Mouse (Mus musculus): Measurements from ENCODE around the gene Helz. TPM values are rescaled to one million over a fixed set of nuclear protein-coding genes. Genes with fewer than 3 reads are reported as not detected.
A peak's percentile ranks its signal among the peaks of the same experiment; 100 is the strongest.
"Not testable (repeated sequence)": the region's sequence is repeated elsewhere in the genome, so short reads cannot be mapped to it uniquely, and the experiment has no call there.

Helz gene
- polyA plus RNA-seq, 1 experiment from 2014 or later = 20.6 TPM

DNA sequence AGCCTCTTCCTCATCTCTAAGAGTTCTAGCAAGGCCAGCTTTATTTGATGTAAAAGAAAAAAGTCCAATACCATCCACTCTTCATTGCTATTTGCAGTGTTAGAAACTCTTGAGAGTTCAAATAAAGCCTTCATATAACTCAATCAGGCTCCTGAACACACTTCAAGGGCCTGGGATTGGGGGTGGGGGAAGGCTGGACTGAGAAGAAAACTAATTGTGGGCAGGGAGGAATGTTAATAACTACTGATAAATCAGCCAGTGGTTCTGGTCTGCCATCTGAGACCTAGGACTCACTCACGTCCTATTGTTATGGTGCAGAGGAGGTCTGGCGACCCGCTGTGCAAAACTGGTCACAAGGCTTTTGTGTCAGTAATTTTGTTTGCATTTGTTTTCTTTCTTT is 20.1 kb upstream of the Helz start:
- 27% methylated on average over 3 of the region's 3 CpGs for WGBS
- Histone ChIP-seq H3K4me1 (replicated peaks) (peaks cover 13% of the 10 kb centered on the region), H3K27me3 (ENCODE audit: insufficient read depth, poor library complexity, severe bottlenecking) (no peaks in the 10 kb centered on the region), H3K27ac (0 out of 2 replicates have a peak overlapping the region, but pooled peaks have one; percentile 45), H3K4me3 (no peak overlapping the region), H3K36me3 (no peaks in the 10 kb centered on the region), H3K9me3 (no peaks in the 10 kb centered on the region)
- DNase-seq (ENCODE audit: low spot score) = no peak

DNA sequence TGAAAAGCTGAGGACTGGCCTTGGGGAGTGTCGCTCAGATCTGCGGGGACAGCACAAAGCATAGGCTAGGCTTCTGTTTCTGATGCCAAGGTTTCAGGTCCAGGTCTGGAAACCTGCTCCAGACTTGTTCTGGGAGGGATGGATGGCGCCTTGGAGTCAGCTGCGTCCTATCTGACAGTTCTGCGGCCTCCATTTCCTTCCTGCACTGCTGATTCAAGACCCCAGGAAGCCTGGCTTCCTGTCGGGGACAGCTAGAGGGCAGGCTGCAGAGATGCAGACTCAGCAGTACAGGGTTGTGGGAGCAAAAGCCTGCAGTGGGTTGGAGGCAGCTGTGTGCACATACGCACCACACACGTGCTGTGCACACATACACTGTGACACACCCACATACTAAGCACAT is 18.4 kb upstream of the Helz start:
- H3K36me3 ChIP-seq = no peaks in the 10 kb centered on the region
- H3K4me1 ChIP-seq (replicated peaks) = peaks cover 13% of the 10 kb centered on the region
- no peaks in the 10 kb centered on the region for H3K9me3 ChIP-seq
- no peak overlapping the region for H3K4me3 ChIP-seq
- WGBS = 41% methylated on average over 8 of the region's 8 CpGs
- no peak overlapping the region for H3K27ac ChIP-seq
- H3K27me3 ChIP-seq (ENCODE audit: insufficient read depth, poor library complexity, severe bottlenecking) = no peaks in the 10 kb centered on the region
- DNase-seq (ENCODE audit: low spot score) = no peak

DNA sequence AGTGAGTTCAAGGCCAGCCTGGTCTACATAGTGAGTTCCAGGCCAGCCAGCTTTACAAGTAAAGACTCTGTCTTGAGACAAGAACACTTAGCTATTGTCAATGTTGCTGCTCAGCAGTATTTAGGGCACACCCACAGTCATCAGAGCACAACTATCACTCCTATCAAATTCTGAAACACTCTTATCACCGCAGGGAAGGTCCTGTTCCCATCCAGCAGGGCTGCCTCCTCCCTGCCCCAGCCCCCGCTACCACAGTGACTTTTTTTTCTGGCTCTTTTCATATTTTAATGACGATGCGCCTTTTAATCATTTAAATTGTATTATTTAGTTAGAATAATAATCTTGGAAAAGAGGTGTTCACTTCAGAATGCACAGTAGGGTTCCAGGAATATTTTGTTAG is 16.3 kb upstream of the Helz start:
- Histone ChIP-seq H3K4me1 (replicated peaks) (peaks cover 13% of the 10 kb centered on the region), H3K27ac (no peak overlapping the region), H3K4me3 (no peak overlapping the region), H3K27me3 (ENCODE audit: insufficient read depth, poor library complexity, severe bottlenecking) (no peaks in the 10 kb centered on the region), H3K9me3 (no peaks in the 10 kb centered on the region), H3K36me3 (no peaks in the 10 kb centered on the region)
- WGBS = 68% methylated on average over 4 of the region's 4 CpGs
- no peak for DNase-seq (ENCODE audit: low spot score)

DNA sequence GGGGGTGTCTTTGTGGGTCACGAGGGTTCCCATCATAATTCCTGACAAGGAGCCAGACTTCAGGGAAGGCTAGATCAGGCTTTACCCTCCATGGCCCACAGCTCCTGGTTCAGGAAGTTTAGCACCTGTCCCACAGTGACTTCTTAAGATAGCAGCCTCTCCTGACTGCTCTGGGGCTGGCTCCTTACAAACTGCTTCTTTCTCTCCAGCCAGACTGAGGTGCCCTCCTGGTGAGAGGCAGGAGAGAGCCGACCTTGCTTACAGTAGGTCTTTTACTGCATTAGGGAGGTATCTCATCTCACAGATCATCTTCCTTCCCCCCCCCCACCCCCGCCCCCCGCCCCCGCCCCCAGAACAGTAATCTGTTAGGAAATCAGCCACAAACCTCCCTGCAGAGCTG is 15.5 kb upstream of the Helz start:
- Histone ChIP-seq H3K36me3 (no peaks in the 10 kb centered on the region), H3K4me1 (replicated peaks) (peaks cover 9% of the 10 kb centered on the region), H3K27me3 (ENCODE audit: insufficient read depth, poor library complexity, severe bottlenecking) (no peaks in the 10 kb centered on the region), H3K27ac (no peak overlapping the region), H3K4me3 (no peak overlapping the region), H3K9me3 (no peaks in the 10 kb centered on the region)
- 41% methylated on average over 5 of the region's 5 CpGs for WGBS
- DNase-seq (ENCODE audit: low spot score) = no peak

DNA sequence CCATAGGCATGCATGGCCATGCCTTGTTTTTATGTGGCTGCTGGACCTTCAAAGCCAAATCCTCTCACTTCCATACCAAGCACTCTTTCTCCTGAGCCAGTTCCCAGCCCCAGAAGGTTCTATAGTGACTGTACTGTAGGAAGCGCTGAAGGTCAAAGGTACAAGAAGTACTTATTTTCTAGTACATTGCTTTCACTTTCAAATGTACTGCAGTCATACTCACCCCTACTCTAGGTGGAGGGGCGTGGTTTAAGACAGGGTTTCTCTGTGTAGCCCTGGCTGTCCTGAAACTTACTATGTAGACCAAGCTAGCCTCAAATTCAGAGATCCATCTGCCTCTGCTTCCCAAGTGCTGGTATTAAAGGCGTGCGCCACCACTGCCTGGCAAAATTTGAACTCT is 8.7 kb upstream of the Helz start:
- Histone ChIP-seq H3K4me3 (no peak overlapping the region), H3K36me3 (no peaks in the 10 kb centered on the region), H3K27ac (no peak overlapping the region), H3K27me3 (ENCODE audit: insufficient read depth, poor library complexity, severe bottlenecking) (no peaks in the 10 kb centered on the region), H3K9me3 (no peaks in the 10 kb centered on the region), H3K4me1 (replicated peaks) (no peaks in the 10 kb centered on the region)
- 93% methylated on average over 4 of the region's 4 CpGs for WGBS
- no peak for DNase-seq (ENCODE audit: low spot score)

DNA sequence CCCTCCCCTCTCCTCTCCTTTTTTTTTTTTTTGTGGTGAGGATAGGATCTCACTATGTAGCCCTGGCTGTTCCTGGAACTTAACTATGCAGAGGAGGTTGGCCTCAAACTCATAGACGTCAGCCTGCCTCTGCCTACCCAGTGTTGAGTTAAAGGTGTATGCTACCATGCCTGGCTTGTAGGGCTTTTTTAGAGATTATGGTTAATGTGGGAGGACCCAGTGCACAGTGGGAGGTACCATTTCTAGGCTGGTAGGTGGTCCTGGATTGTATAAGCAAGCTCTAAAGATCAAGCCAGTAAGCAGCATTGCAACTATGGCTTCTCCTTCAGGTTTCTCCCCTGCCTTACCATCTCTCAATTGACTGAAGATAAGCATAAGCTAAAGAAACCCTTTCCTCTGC is 7.4 kb upstream of the Helz start:
- WGBS = 41% methylated on average over 1 of the region's 1 CpGs
- no peaks in the 10 kb centered on the region for H3K9me3 ChIP-seq
- no peak overlapping the region for H3K4me3 ChIP-seq
- DNase-seq (ENCODE audit: low spot score) = no peak
- H3K27ac ChIP-seq = no peak overlapping the region
- H3K36me3 ChIP-seq = no peaks in the 10 kb centered on the region
- H3K27me3 ChIP-seq (ENCODE audit: insufficient read depth, poor library complexity, severe bottlenecking) = no peaks in the 10 kb centered on the region
- H3K4me1 ChIP-seq (replicated peaks) = no peaks in the 10 kb centered on the region

DNA sequence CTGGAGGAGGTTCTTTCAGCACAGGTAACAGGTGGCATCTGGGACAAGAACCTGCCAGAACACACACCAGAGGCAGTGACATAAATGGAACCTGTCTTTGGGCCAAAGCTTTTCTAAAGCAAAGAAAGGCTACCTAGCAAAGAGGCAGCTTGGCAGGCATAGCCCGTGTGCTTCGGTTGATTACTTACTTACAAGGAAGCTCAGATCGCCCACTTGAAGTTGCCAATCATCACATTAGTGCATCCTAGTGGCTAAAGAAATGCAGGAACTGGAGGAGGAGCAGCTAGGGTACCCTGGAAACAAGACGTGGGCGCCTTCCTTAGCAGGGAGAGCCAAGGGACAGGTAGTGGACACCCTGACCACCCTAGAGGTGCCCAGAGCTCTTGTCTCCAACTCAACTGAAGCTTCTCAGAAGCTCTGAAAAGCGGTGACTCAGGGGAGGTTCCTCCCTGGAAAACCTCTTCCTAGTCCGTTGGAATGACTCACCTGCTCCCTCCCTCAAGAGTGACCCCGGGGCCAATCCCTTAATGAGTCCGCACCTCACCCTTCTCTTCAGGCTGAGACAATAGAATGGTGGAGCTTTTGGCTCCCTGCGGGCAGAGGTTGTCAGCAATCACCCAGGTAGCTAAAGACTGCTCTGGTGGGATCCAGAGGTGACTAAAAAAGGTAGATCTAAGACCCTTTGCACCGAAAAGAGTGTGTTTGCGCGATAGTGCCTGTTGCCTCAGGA is 1.8 kb upstream of the Helz start:
- Histone ChIP-seq H3K27me3 (ENCODE audit: insufficient read depth, poor library complexity, severe bottlenecking) (peaks cover 7% of the 10 kb centered on the region; the same call in 1 of the 2 replicates), H3K9me3 (no peaks in the 10 kb centered on the region), H3K4me3 (peak overlapping the region; percentile 87), H3K36me3 (peaks cover 17% of the 10 kb centered on the region), H3K4me1 (replicated peaks) (peaks cover 22% of the 10 kb centered on the region), H3K27ac (peak overlapping the region; percentile 90)
- no peak for DNase-seq (ENCODE audit: low spot score)
- WGBS = 24% methylated on average over 13 of the region's 13 CpGs

DNA sequence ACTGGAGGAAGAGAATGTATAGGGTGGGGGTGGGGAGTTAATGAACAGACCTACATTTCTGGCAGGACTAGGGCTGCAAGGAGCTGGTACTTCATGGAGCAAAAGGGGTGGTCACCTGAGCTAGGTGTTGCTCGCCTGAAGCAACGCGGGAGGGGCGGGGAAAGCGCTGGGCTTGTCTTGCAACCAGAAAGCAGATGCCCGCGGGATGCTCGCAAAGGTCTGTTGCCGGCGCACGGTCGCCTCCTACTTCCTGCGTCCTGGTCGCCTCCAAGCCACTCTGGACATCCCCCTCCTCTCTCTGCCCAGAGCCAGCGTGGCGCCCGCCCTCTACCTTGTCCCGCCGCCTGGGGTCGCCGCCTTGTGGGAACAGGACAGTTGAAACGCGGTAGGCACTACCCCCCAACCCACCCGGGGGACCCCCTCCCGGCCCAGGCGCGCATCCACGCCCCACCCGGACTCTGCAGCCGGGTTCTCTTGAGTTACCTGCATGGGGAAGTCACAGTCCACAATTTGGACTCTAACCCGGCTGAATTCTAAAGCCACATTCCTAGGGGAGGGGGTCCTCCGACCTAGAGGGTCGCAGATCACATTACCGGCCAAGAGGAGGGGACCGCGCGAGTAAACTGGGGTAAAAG is 946 bp upstream of the Helz start:
- Histone ChIP-seq H3K4me1 (replicated peaks) (peaks cover 22% of the 10 kb centered on the region), H3K4me3 (peak overlapping the region; percentile 87), H3K27ac (peak overlapping the region; percentile 90), H3K36me3 (peaks cover 26% of the 10 kb centered on the region), H3K9me3 (no peaks in the 10 kb centered on the region), H3K27me3 (ENCODE audit: insufficient read depth, poor library complexity, severe bottlenecking) (peaks cover 7% of the 10 kb centered on the region; the same call in 1 of the 2 replicates)
- peak; percentile 84 for DNase-seq (ENCODE audit: low spot score)
- under 1% methylated on average over 37 of the region's 37 CpGs for WGBS

DNA sequence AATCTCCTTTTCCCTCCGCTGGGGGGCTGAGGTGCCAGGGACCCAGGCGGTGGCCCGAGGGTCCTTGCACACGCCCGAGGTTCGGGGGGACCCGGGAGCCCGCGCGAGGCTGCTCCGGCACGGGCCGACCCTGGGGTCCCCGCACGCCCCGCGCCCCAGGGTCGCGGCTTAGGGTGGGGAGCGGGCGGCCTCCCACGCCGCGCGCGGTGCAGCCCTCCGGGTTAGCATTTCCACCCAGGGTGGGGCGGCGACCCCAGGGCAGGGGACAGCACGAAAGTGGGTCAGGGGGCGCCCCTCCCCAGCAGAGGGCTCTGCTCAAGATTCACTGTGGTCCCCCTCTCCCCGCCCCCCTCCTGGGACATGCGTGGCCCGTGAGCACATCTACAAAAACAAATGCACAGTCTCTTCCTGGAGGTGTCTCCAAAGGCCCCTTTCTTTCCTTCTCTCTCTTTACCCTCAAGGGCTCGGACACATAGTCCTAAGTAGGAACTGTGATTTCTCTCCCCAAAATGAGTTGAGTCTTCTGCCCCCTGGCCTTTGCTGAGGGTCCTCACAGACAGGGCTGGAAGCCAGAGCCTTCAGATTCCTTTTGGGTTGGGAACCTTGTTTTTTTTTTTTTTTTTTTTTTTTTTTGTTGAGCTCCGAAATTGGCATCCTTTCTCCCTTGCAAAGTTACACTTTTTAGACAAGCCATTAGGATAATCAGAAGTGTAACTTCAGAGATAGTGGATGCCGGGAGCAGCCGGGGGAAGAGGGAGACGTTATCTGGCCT is 660 bp downstream of the Helz start:
- peak; percentile 12 for DNase-seq (ENCODE audit: low spot score)
- 8% methylated on average over 39 of the region's 39 CpGs for WGBS

DNA sequence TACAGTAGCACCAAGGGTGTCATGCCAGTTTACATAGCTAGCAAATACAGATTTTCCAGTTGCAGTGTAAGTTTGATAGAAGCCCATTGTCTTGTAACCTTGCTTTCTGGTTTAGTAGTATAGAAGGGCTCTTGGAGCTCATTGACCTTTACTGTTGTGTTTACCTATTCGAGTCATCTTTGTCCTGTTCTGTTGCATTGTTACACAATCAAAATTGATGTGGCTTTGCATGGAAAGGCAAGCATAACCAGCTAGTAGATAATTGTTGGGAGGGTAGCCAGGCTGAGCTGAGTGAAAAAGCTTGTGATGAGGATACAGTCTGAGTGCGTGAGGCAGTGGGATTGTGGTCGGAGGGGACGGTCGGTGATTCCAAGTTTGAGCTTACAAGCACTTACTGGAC is 12.1 kb downstream of the Helz start:
- peaks cover 79% of the 10 kb centered on the region for H3K36me3 ChIP-seq
- no peaks in the 10 kb centered on the region for H3K4me1 ChIP-seq (replicated peaks)
- DNase-seq (ENCODE audit: low spot score) = no peak
- H3K9me3 ChIP-seq = no peaks in the 10 kb centered on the region
- H3K27me3 ChIP-seq (ENCODE audit: insufficient read depth, poor library complexity, severe bottlenecking) = no peaks in the 10 kb centered on the region
- no peak overlapping the region for H3K27ac ChIP-seq
- WGBS = 98% methylated on average over 5 of the region's 5 CpGs
- no peak overlapping the region for H3K4me3 ChIP-seq

More for the DNA sequence above, 660 bp downstream of the Helz start:
- peak overlapping the region; percentile 87 for H3K4me3 ChIP-seq
- H3K9me3 ChIP-seq = no peaks in the 10 kb centered on the region
- peaks cover 40% of the 10 kb centered on the region for H3K36me3 ChIP-seq
- H3K27ac ChIP-seq = peak overlapping the region; percentile 90
- peaks cover 7% of the 10 kb centered on the region; the same call in 1 of the 2 replicates for H3K27me3 ChIP-seq (ENCODE audit: insufficient read depth, poor library complexity, severe bottlenecking)
- H3K4me1 ChIP-seq (replicated peaks) = peaks cover 22% of the 10 kb centered on the region

DNA sequence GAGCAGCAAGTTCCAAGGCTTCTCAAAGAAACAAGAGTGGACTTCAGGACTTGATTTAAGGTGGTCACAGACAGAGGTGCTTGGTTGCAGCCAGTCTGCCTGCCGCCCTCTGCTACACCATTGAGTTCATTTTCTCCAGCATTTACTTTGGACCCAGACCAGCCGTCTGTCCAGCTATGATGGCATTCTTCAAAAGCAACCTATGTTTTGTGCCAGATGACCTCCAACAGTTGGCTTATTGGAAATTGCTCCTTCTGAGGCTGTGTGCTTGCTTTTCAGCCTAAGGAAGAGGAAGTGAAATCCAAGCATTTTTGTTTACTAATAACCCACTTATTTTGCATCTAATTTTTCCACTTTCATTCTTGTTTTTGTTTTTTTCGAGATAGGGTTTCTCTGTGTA is 19.7 kb downstream of the Helz start:
- H3K9me3 ChIP-seq = no peaks in the 10 kb centered on the region
- H3K27ac ChIP-seq = no peak overlapping the region
- no peak overlapping the region for H3K4me3 ChIP-seq
- H3K4me1 ChIP-seq (replicated peaks) = peaks cover 2% of the 10 kb centered on the region; the same call in 1 of the 2 replicates
- no peak for DNase-seq (ENCODE audit: low spot score)
- peaks cover 84% of the 10 kb centered on the region for H3K36me3 ChIP-seq
- WGBS = 91% methylated on average over 3 of the region's 3 CpGs
- no peaks in the 10 kb centered on the region for H3K27me3 ChIP-seq (ENCODE audit: insufficient read depth, poor library complexity, severe bottlenecking)

DNA sequence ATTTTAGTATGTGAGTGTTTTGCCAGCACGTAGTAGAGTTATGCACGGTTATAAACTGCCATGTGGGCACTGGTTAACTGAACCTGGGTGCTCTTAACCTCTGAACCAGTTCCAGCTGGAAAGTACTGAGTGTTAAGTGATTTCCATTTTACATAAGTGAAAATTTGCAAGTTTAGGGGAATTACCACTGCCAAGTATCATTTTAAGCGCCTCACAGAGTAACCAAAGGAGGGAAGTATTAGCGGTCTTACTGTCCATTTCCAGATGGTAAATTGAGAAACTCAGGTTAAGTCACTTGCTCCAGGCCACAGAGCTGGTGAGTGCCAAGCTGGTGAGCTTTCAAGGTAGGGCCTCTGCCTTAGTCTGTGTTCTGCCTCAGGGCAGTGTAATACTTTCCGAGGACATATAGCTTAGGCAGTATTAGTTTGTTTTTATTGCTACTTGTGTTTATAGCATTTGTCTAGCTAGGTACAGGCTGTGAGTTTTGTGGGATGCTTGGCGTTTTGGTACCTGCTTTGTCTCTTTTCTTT is 20.8 kb downstream of the Helz start:
- Histone ChIP-seq H3K4me3 (no peak overlapping the region), H3K4me1 (replicated peaks) (peaks cover 10% of the 10 kb centered on the region), H3K9me3 (no peaks in the 10 kb centered on the region), H3K27ac (no peak overlapping the region), H3K36me3 (peaks cover 82% of the 10 kb centered on the region), H3K27me3 (ENCODE audit: insufficient read depth, poor library complexity, severe bottlenecking) (no peaks in the 10 kb centered on the region)
- no peak for DNase-seq (ENCODE audit: low spot score)
- WGBS = 96% methylated on average over 6 of the region's 6 CpGs

DNA sequence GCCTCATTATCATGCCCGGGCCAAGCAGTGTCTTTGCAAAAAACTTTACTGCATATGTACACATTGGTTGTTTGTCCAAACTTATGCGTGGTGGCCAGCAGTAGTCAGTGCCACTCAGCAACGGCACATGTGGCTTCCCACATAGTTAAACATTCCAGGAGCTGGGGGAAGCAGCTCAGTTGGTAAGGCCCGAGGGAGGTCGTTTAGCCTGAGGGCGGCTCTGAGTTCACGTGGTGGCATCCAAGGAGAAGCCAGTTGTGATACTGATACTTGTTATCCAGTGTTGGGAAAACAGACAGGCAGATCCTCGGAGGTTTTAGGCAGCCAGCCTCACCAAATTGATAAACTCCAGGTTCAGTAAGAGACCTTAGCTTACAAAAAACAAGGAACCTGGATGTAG is 23.2 kb downstream of the Helz start:
- Histone ChIP-seq H3K36me3 (peaks cover 86% of the 10 kb centered on the region), H3K4me1 (replicated peaks) (peaks cover 15% of the 10 kb centered on the region)
- WGBS = 87% methylated on average over 8 of the region's 8 CpGs
- not testable (repeated sequence) for H3K9me3 ChIP-seq; H3K4me3 ChIP-seq; H3K27ac ChIP-seq; DNase-seq (ENCODE audit: low spot score); H3K27me3 ChIP-seq (ENCODE audit: insufficient read depth, poor library complexity, severe bottlenecking)

All from hindbrain, embryonic 10.5 days (tissue).